Mouse (Mus musculus) kidney, adult 10 weeks (tissue): ENCODE results near the gene Rassf9. TPM values are rescaled to one million over a fixed set of nuclear protein-coding genes. Genes with fewer than 3 reads are reported as not detected.

ENCODE experiments used
- polyA plus RNA-seq: library from polyadenylated mRNA; stranded (reverse); fragments of 350-450 nt; fragmentation: Illumina TruSeq; extraction: RNeasy Lipid Tissue Mini Kit (QIAGEN cat#74804); gene quantifications from one replicate; pipeline ENCODE4 v1.2.3, GENCODE M21; 2014; ENCODE audit warnings: low read depth, low replicate concordance

Gene Rassf9
- 12.0 TPM for polyA plus RNA-seq

GRCm38 (mm10) chr10:102511807-102512461, at the start of gene Rassf9:
Rassf9 (plus strand) TSS chr10:102512222.

DNA sequence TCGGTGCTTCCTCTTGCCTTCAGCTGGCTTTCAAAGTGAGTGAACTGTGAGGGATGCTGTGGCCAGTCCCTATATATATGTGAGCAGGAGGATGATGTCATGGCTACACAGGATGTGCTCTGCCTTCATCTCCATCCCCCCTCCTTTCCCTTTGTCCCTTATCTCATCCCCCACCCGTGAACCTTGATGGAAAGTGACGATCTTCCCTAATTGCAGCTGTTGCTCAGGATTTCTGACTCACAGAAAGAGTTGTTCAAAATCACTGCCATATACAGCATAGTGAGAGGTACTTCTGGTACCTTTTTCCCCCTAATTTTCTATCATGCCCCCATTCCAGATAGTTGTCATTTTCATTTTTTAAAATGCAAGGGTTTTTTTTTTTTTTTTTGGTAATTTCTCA, 21.6 kb upstream of the Rassf9 start, which contains the start of gene Nts:
Gene Nts, minus strand, starts transcription at position 101 of the 400 bp plus-strand sequence.

Other genes with a start within 250 kb of the Rassf9 start
- gene Nts, start 21.7 kb upstream of the Rassf9 start, polyA plus RNA-seq: not detected